Mouse (Mus musculus): Measurements from ENCODE around the gene Sectm1b. TPM values are rescaled to one million over a fixed set of nuclear protein-coding genes. Genes with fewer than 3 reads are reported as not detected.
A peak's percentile ranks its signal among the peaks of the same experiment; 100 is the strongest.
"Not testable (repeated sequence)": the region's sequence is repeated elsewhere in the genome, so short reads cannot be mapped to it uniquely, and the experiment has no call there.

Gene Sectm1b
- polyA plus RNA-seq (2017; shearing (Covaris generic)): not detected

- ATAC-seq: no peak
These were observed at the start of gene Sectm1b for GRCm38 (mm10) chr11:121063379-121063778. TSS of gene Sectm1b (minus strand) at chr11:121063569.

- ATAC-seq: no peak
These were observed 48.9 kb upstream of the Sectm1b start for GRCm38 (mm10) chr11:121112091-121112775.

DNA sequence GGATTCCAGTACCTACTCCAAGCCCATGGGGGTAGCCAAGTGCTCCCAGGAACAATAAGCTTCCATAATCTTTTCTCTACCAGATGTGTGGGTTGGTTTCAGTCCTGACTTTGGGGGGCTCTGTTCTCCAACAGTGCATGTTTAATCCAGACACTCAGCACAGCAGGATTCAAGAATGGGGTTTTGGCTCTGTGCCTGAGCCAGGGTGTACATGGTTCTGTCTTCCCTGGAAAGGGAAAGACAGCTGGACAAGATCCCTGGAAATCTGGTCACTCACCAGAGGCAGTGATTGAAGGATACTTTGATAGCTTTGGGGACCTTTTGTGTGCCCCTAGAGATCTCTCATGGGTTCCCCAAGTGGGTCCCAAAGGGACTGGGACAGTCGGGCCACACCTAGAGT is 48.2 kb upstream of the Sectm1b start:
- no peak for ATAC-seq

DNA sequence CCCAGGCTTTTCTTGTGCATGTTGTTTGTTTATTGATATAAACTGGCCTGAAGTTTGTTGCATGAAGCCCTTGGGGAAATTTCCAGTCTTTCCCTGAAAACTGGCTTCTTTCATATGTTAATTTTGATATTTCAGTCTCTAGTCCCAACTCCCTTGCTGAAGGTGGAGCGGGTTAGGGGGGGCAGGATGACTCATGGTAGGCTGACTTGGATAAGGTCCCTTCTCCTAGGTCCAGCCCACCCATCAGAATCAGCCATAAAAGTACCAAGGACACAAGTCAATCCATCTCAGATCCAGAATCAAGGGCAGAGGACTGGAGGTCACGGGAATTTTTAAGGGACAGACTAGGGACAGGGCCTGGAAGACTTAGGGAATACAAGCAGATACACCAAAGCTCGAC is 47.7 kb upstream of the Sectm1b start:
- no peak for ATAC-seq

GRCm38 (mm10) chr11:121109986-121110385 is 46.6 kb upstream of the Sectm1b start:
- no peak for ATAC-seq

- ATAC-seq: no peak
These were observed 44.7 kb upstream of the Sectm1b start for GRCm38 (mm10) chr11:121108061-121108460.

DNA sequence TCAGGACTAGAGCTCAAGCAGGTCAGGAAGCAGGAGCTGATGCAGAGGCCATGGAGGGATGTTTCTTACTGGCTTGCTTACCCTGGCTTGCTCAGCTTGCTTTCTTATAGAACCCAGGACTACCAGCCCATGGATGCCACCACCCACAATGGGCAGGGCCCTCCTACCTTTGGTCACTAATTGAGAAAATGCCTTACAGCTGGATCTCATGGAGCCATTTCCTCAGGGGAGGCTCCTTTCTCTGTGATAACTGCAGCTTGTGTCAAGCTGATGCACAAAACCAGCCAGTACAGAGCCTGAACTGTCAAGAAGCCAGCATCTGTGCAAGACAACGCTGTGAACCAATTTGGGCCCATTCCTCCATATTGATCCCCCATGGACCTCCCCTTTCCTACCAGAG is 43.9 kb upstream of the Sectm1b start:
- not testable (repeated sequence) for ATAC-seq

DNA sequence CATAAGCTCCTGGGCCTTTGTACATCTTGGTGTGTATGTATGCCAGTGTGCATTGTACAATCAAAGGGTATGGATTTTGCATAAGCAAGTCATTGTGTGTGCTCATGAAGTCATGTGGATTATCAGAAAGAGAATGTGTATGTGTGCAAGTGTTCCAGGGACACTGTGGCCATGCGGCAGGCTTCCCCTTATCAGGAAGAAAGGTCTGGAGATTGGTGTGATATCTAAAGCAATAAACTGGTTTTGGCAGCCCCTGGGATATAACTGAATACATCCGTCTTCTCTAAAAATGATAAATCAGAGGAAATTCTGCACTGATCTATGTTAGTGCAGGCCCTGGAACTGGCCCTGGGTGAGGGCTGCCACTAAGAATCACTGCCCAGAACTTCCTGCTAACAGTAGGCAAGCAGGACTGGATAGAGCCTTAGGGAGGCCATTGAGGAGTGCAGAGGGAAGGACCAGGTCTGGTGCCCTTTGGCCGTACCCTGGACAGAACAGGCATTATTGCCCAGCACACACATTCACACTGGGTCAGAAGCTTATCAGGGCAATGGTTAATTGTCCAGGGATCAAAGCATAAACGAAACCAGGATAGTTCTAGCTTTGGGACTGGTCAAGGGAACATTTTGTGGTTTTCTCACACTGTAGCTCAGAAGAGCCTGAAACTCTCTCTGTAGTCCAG is 37.9 kb upstream of the Sectm1b start:
- ATAC-seq: no peak

DNA sequence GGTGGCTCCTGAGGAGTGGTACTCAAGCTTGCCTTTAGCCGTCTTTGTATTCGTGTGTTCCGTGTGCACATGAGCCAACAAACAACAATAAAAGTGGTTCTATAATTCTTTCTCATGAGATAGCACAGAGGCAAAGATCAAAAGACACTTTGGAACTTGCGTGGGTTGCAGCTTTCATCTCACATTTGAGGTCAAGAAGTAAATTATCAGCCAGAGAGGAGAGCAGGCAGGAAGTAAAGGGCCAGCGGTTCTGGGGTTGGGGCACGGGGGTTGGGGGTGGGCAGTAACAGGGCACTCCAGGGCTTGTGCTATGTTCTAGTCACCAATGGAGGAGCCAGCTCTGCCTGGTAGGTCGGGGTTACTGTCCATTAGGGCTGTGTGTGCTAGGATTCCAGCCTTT is 37.3 kb upstream of the Sectm1b start:
- ATAC-seq: peak; percentile 51

GRCm38 (mm10) chr11:121099762-121100161 is 36.4 kb upstream of the Sectm1b start:
- no peak for ATAC-seq

GRCm38 (mm10) chr11:121092606-121093585 is 29.5 kb upstream of the Sectm1b start:
- ATAC-seq: no peak

DNA sequence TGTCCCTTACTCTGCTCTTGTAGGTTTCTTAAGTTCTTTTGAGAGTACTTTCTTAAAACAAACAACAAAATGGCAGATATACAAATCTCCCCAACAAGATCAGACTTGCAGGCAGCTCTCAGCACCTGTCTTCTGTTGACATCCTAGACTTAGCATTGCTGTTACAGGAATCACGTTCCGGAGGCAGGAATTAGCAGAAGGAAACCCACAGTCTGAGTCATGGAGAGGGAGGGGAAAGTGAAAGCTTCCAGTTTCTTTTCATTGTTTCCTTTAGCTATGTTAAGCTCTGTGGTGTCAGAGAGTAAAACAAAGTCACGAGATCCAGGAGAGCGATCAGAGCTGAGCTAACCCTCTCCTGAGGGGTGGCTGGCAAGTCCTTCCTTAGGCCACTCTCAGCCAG is 27.6 kb upstream of the Sectm1b start:
- no peak for ATAC-seq

DNA sequence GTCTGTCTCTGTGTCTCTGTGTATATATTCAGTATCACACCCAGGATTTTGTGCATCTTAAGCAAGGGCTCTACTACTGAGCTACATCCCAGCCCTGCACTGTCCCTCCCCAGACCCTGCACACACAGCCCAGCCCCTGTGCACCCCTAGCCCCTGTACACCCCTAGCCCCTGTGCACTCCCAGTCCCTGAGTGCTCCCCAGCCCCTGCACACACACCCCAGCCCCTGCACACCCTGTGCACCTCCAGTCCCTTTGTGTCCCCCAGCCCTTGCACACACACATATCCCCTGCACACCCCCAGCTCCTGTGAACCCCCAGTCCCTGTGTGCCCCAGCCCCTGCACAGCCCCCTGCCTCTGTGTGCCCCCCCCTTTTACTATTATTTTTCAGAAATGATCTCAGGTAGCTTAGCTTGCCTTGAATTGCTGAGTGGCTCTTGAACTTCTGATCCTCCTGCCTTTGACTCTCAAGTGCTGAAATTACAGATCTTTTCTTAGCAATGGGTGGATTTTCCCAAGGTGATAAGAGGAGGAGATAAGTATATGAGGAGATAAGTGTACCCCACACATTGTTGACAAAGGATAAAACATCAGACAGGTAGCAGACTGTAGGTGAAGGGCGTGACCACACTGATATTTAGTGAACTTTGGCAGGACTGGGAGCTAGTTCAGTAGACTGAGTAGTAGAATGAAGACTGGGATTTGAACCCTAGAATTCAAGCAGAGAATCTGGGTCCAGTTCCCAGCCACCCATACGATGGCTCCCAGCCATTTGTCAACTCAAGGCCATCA is 26.6 kb upstream of the Sectm1b start:
- no peak for ATAC-seq

DNA sequence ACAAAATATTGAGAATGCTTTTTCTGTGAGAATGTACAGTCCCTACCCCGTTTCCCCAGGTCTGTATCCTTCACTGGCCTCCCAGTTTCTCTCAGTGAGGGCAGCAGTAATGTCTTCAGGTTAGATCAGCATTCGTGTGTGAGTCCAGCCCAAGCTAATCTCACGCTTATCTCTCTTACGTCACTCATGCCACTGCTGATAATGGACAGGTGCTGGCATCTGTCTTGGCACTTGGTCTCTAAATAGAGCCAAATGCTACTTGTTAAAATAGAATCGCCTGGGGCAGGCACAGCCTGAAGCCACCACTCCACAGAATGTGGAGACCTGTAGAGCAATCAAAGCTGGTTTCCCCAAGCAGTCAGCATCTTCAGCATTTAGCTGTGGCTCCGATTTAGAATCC is 25.6 kb upstream of the Sectm1b start:
- ATAC-seq: no peak

GRCm38 (mm10) chr11:121086296-121086695 is 22.9 kb upstream of the Sectm1b start:
- ATAC-seq: no peak

GRCm38 (mm10) chr11:121085181-121085580 is 21.8 kb upstream of the Sectm1b start:
- no peak for ATAC-seq

GRCm38 (mm10) chr11:121082857-121083500 is 19.6 kb upstream of the Sectm1b start:
- peak; percentile 96 for ATAC-seq

- no peak for ATAC-seq
These were observed 18.9 kb upstream of the Sectm1b start for GRCm38 (mm10) chr11:121082250-121082649.

- ATAC-seq: no peak
These were observed 17.8 kb upstream of the Sectm1b start, which contains the start of gene Sectm1a for GRCm38 (mm10) chr11:121081120-121081519. TSS of gene Sectm1a (minus strand) at chr11:121081220.

DNA sequence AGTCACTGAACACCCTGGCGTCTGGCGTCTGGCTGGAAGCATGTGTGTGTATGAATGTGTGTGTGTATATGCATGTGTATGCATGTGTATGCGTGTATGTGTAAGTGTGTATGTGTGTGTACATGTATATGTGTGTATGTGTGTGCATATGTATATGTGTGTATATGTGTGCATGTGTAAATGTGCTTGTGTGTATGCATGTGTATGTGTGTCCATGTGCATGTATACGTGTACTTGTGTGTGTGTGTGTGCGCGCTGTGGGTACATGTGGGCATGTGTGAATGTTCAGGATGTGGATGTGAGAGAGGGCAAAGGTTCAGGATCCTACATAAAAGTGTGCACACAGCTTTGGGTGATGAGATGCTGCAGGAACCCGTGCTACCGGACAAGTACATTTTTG is 17.0 kb upstream of the Sectm1b start:
- no peak for ATAC-seq

- ATAC-seq: no peak
These were observed 12.3 kb upstream of the Sectm1b start for GRCm38 (mm10) chr11:121075655-121076054.

DNA sequence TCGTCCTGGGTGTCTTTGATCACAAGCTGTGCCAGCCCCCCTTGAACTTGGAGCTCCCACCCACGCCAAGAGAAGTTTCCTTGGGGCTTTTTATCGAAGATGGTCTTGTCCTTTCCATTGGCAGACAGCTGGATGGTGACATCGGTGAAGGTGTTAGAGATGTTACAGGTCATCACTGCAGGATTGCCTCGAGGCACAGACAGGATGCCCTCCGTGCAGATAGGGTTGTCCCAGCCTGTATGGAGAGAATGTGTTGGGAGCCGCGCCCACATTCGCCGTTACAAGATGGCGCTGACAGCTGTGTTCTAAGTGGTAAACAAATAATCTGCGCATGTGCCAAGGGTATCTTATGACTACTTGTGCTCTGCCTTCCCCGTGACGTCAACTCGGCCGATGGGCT is 6.3 kb upstream of the Sectm1b start:
- not testable (repeated sequence) for ATAC-seq

All from CD4-positive, CD25-positive, alpha-beta regulatory T cell, adult 4 months (primary cell).